Mouse (Mus musculus) cerebellum, adult 8-10 months (tissue): Measurements from ENCODE around the gene Bcl3.

Experiments
- DNase-seq: peaks from one replicate; pipeline ENCODE4 v3.0.0; 2022

The Bcl3 gene

GRCm38 (mm10) chr7:19822604-19823058 lies at the start of gene Bcl3:
Bcl3 (minus strand) TSS chr7:19822770.
- no peak for DNase-seq

GRCm38 (mm10) chr7:19871943-19872601 lies 49.5 kb upstream of the Bcl3 start:
- DNase-seq = no peak

GRCm38 (mm10) chr7:19871137-19871621 lies 48.6 kb upstream of the Bcl3 start:
- no peak for DNase-seq

DNA sequence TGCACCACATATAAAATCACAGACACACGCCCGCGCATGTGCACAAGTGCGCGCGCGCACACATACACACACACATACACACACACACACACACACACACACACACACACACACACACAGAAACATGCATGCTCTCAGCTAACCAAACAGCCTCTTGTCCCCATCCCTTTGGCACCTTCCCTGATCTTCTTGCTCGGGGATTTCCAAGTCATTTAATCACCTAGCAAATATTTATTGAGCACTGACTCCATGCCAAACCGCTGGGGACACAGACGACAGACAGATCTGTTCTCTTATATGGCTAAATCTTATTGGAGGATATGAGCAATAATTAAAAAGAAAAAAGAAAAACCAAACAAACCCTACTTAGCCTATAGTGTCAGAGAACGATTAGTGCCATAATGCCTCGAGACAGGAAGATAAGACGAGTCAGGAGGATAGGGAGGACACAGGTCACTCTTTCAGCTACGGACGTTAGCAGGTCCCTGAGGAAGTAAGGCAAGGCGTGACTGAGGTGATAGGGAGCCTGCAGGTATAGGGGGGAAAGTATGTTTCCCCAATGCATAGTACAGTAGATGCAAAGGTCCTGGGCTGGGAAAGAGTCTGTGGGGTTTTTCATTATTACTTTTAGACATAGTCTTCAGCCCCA lies 45.3 kb upstream of the Bcl3 start:
- no peak for DNase-seq

- DNase-seq = no peak
These were observed 43.9 kb upstream of the Bcl3 start for GRCm38 (mm10) chr7:19866490-19866889.

DNA sequence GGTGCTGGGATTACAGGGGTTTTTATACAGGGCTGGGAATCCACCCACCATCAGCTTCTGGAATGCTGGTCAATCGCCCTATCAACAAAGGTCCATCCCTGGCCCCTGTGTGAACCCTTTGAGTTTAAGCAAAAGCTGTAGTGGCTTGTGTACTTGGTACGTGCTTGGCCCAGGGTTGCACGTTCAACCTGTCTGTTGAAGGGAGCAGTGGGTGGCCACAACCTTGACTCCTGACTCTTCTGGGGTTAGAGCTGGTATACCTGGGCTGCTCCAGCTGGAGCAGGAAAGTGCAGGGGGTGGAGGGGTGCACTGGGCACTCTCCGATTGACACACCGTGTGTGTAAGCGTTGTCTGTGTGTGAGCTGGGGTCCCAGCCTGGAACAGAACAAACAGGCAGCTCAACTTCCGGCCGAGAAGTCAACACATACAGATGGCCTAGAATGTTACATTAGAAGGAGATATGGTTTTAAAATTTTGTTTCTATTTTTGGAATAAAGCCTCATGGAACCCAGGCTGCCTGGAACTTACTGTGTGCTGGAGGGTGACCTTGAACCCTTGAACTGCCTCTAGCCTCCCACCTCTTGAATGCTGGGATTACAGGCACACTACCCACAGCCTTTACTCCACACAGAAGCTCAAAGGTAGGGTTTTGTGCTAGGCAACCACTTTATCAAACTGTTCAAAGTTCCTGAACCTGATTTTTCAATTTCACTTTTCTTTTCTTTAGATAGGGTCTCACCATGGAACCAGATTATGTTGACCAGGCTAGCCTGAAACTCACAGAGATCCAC lies 42.9 kb upstream of the Bcl3 start:
- no peak for DNase-seq

GRCm38 (mm10) chr7:19864241-19864640 lies 41.7 kb upstream of the Bcl3 start:
- no peak for DNase-seq

DNA sequence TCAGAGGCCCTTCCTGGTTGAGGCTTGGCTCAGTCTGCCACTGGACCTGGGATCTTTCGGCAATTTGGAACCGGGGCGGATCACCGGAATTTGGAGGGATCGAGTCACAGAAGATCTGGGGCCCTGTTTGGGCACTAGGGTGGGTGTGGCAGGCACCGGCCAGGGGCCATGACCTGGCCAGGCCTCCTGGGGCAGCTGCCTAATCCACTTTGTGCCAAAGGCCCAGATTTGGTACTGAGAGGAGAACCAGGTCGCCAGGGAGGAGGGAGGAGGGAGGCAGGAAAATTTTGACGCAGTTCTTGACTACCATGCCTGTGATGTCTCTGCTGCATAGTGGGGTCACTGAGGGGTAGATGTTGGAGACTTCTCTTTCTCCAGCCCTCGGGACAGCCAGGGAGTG lies 38.6 kb upstream of the Bcl3 start, which contains the start of gene Ceacam16:
TSS of gene Ceacam16 (minus strand) at position 101 of the 400 bp plus-strand sequence.
- DNase-seq = no peak

GRCm38 (mm10) chr7:19859740-19860139 lies 37.2 kb upstream of the Bcl3 start:
- no peak for DNase-seq

GRCm38 (mm10) chr7:19856283-19856682 lies 33.7 kb upstream of the Bcl3 start:
- no peak for DNase-seq

DNA sequence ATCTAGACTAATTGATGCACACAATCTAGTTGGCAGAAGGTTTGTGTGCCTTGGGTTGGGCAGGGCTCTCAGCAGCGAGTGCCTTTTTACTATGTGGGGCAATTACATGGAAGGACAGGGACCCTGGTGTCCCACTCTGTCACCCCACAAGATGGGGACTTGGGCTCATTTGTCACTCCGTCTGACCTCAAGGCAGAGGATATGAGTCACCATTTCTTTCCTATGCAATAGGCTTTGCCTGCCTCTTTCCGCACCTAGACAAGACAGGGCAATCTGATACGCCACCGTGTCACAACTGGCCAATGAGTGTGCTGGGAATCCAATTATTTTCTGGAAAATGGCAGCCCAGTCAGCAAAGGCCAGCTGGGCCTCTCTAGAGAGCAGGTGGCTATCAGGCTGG lies 33.1 kb upstream of the Bcl3 start:
- no peak for DNase-seq

DNA sequence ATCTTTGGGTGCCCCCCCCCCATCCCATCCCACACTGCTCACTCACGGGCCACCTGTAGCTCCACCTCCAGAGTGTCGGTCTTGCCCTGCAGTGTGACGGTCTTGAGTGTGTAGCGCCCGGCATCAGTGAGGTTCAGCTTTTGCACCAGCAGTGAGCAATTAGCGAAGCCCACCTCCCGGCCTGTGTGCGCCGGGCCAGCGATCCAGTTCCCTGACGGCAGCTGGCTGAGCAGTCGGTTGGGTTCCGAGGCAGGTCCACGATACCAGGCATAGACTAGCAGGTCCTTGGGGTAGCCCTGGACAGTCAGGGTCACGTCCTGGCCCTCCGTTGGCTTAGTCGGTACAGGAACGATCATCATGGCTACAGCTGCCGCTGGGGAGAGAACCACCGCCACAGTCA lies 31.0 kb upstream of the Bcl3 start:
- no peak for DNase-seq

- no peak for DNase-seq
These were observed 29.4 kb upstream of the Bcl3 start, which contains the start of gene Gm19345 for GRCm38 (mm10) chr7:19851858-19852570. Gm19345 (plus strand) TSS chr7:19852003.

GRCm38 (mm10) chr7:19844521-19845171 lies 22.1 kb upstream of the Bcl3 start:
- DNase-seq = no peak

DNA sequence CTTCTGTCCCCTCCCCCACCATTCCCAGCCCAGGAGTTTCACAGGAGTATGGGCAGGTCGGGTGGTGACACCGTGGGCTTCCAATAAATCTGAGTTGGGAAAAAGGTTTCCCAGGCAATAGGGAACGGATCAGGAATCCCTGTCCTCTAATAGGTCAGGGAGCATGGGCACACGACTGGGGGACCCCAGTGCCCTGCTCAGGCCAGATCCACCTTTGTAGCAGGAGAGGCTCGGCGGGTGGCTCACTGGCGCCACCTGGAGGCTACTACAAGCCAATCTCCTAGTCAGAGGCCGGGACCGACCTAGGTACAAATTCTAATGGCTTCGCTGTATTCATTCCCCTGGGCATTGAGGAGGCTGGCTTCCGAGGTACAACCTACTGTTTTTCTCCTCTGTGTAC lies 21.0 kb upstream of the Bcl3 start:
- DNase-seq = peak; percentile 25

DNA sequence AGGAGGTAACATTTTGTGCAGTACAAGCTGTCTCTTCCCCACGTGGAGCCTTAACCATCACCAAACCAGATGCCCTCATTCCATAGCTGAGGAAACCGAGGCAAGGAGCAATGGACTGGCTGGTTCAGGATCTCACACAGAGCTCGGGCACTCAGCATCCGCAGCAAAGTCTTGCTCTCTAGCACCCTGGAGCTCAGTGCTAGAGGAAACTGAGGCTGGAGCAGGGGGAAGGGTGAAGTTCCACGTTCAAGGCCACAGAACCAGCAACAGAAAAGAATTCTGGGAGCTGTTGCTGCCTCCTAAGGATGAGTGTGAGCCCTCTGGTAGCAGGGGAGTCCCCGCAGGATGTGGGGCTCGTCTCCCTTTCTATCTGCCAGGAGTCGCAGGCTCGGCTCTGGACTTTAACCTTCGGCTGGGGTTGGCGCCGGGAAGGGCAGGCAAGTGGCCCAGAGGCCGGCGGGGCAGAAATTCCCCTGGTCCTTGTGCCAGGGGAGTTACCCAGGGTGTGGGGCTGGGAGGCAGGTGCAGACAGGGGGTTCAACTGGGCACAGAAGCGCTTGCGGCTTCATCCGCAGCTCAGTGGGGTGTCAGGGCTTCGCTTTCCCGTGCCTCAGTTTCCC lies 20.4 kb upstream of the Bcl3 start:
- no peak for DNase-seq

DNA sequence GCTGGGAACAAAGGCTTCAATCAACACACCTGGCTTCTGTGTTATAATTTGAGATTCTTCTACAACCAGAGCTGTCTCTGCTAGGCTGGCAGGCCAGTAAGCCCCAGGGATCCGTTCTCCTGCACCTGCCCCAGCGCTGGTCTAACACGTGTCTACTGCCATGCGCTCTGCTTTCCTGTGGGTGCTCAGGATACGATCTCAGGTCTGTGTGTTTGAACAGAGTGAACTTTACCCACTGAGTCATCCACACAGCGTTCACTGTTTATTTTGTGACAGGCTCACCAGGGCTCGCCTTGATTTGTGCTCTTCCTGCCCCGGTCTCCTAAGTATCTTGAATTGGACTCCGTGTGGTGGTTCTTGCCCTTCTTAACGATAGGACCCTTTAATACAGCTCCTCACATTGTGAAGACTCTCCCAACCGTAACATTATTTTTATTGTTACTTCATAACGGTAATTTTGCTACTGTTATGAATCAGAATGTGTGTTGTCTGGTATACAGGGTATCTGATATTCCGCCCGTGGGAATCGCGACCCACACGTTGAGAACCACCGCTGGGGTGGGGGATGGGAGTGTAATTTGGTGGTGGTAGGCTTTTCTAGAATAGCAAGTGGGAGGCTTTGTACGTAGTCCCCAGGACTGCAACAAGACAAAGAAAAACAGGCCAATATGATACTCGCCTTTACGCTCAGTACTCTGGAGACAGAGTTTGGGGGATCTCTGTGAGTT lies 19.3 kb upstream of the Bcl3 start:
- DNase-seq = no peak

DNA sequence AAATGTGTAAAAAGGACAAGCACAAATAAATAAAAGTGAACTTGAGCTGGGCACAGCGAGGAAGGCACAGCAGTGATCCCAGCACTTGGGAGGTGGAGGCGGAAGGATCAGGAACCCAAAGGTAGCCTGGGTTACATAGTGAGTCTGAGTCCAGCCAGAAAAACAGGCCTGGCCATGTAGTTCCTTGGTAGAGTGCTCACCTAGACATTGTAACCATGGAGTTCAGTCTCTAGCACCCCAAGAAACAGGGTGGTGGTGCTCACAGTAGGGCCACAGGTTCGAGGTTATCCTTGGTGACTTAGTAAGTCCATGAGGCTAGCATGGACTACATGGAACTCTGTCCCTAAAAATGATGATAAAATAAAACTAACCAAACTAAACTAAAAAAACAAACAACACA lies 18.4 kb upstream of the Bcl3 start:
- DNase-seq = no peak

GRCm38 (mm10) chr7:19840371-19840770 lies 17.8 kb upstream of the Bcl3 start:
- DNase-seq = no peak

GRCm38 (mm10) chr7:19836843-19837242 lies 14.3 kb upstream of the Bcl3 start:
- no peak for DNase-seq

GRCm38 (mm10) chr7:19834055-19834454 lies 11.5 kb upstream of the Bcl3 start:
- DNase-seq = no peak
